Mouse (Mus musculus) C2C12 (cell line): ENCODE results near the gene Nkiras1.

ENCODE experiments used
- CTCF ChIP-seq: IDR thresholded peaks from one replicate; pipeline ENCODE4 v1.5.1; 2011; ENCODE audit not compliant: control insufficient read depth, insufficient read depth, insufficient read length
- USF1 ChIP-seq: IDR thresholded peaks from one replicate; pipeline ENCODE4 v1.6.1; 2011; ENCODE audit warnings: low read depth, mild to moderate bottlenecking, control low read depth, moderate library complexity

DNA sequence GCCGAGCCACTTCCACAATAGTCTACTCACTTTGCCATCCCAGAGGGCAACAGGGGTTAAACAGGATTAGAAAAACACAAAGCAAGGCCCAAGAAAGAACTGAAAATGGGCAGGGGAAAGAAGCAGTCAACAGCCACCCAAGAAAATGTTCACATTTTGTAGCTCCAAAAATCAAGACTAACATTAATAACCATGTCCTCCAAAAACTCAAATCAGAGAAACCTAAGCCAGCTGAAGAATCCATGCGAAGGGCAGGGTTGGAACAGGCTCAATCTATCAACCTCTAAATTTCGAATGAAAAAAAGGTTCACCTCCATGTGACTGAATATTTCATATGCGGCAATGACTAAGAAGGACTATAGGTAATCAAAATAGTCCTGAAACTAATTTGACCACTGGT, 33.6 kb upstream of the Nkiras1 start:
- TF ChIP-seq CTCF (no peak), USF1 (no peak)
